Mouse (Mus musculus): Measurements from ENCODE around the gene Gins1. TPM values are rescaled to one million over a fixed set of nuclear protein-coding genes. Genes with fewer than 3 reads are reported as not detected.
A peak's percentile ranks its signal among the peaks of the same experiment; 100 is the strongest.
"Not testable (repeated sequence)": the region's sequence is repeated elsewhere in the genome, so short reads cannot be mapped to it uniquely, and the experiment has no call there.

Gins1 gene
- polyA plus RNA-seq, 1 experiment, result not detected

- TF ChIP-seq POLR2A (IDR thresholded peaks at IDR 0.05; ENCODE audit: insufficient read depth, low read depth, low read length) (no peak), CTCF (IDR thresholded peaks at IDR 0.05; ENCODE audit: insufficient read depth, low read depth, low read length) (no peak)
- peak overlapping the region; percentile 14; the same call in 1 of the 2 replicates for H3K4me3 ChIP-seq (ENCODE audit: insufficient read depth, low read depth, low read length)
- 0 out of 2 replicates have a peak, but pooled peaks cover 2% of the 10 kb centered on the region for H3K4me1 ChIP-seq (ENCODE audit: control insufficient read depth, insufficient read depth, low read length)
- H3K27ac ChIP-seq (ENCODE audit: insufficient read depth, low read depth, low read length), result 0 out of 2 replicates have a peak overlapping the region, but pooled peaks have one; percentile 26
- 36% methylated on average over 8 of the region's 8 CpGs for WGBS
These were observed 2.9 kb upstream of the Gins1 start for GRCm38 (mm10) chr2:150902347-150902746.

- TF ChIP-seq POLR2A (IDR thresholded peaks at IDR 0.05; ENCODE audit: insufficient read depth, low read depth, low read length), result peak; percentile 97
- no peak for TF ChIP-seq CTCF (IDR thresholded peaks at IDR 0.05; ENCODE audit: insufficient read depth, low read depth, low read length)
- Histone ChIP-seq H3K4me1 (ENCODE audit: control insufficient read depth, insufficient read depth, low read length) (0 out of 2 replicates have a peak, but pooled peaks cover 2% of the 10 kb centered on the region), H3K4me3 (ENCODE audit: insufficient read depth, low read depth, low read length) (peak within 1 kb of the TSS; percentile 92), H3K27ac (ENCODE audit: insufficient read depth, low read depth, low read length) (peak within 1 kb of the TSS; percentile 81)
- under 1% methylated on average over 72 of the region's 72 CpGs for whole genome bisulfite sequencing
These were observed 796 bp upstream of the Gins1 start, which contains the start of gene Abhd12 for GRCm38 (mm10) chr2:150904272-150904935. Abhd12 (minus strand) TSS chr2:150904741.

- not testable (repeated sequence) for H3K27ac ChIP-seq (ENCODE audit: insufficient read depth, low read depth, low read length)
- WGBS, result 45% methylated on average over 6 of the region's 6 CpGs
These were observed 3.7 kb downstream of the Gins1 start for GRCm38 (mm10) chr2:150908881-150909280.

GRCm38 (mm10) chr2:150909429-150910039, 4.3 kb downstream of the Gins1 start:
- H3K4me1 ChIP-seq (ENCODE audit: control insufficient read depth, insufficient read depth, low read length), result no peaks in the 10 kb centered on the region
- TF ChIP-seq CTCF (IDR thresholded peaks at IDR 0.05; ENCODE audit: insufficient read depth, low read depth, low read length), result no peak
- TF ChIP-seq POLR2A (IDR thresholded peaks at IDR 0.05; ENCODE audit: insufficient read depth, low read depth, low read length), result no peak
- H3K27ac ChIP-seq (ENCODE audit: insufficient read depth, low read depth, low read length), result no peak overlapping the region
- H3K4me3 ChIP-seq (ENCODE audit: insufficient read depth, low read depth, low read length), result peak overlapping the region; percentile 68
- WGBS, result under 1% methylated on average over 35 of the region's 35 CpGs

More at GRCm38 (mm10) chr2:150908881-150909280, 3.7 kb downstream of the Gins1 start:
- not testable (repeated sequence) for H3K4me1 ChIP-seq (ENCODE audit: control insufficient read depth, insufficient read depth, low read length); H3K4me3 ChIP-seq (ENCODE audit: insufficient read depth, low read depth, low read length)

- 25% methylated on average over 10 of the region's 10 CpGs for WGBS
- TF ChIP-seq POLR2A (IDR thresholded peaks at IDR 0.05; ENCODE audit: insufficient read depth, low read depth, low read length) (no peak), CTCF (IDR thresholded peaks at IDR 0.05; ENCODE audit: insufficient read depth, low read depth, low read length) (no peak)
- H3K4me3 ChIP-seq (ENCODE audit: insufficient read depth, low read depth, low read length), result no peak overlapping the region
These were observed 5.2 kb downstream of the Gins1 start for GRCm38 (mm10) chr2:150910295-150910881.

GRCm38 (mm10) chr2:150914781-150915515, 9.7 kb downstream of the Gins1 start:
- WGBS, result 79% methylated on average over 4 of the region's 4 CpGs
- H3K27ac ChIP-seq (ENCODE audit: insufficient read depth, low read depth, low read length), result no peak overlapping the region
- no peak overlapping the region for H3K4me3 ChIP-seq (ENCODE audit: insufficient read depth, low read depth, low read length)
- H3K4me1 ChIP-seq (ENCODE audit: control insufficient read depth, insufficient read depth, low read length), result no peaks in the 10 kb centered on the region
- TF ChIP-seq CTCF (IDR thresholded peaks at IDR 0.05; ENCODE audit: insufficient read depth, low read depth, low read length), result no peak
- TF ChIP-seq POLR2A (IDR thresholded peaks at IDR 0.05; ENCODE audit: insufficient read depth, low read depth, low read length), result no peak

More at GRCm38 (mm10) chr2:150910295-150910881, 5.2 kb downstream of the Gins1 start:
- Histone ChIP-seq H3K27ac (ENCODE audit: insufficient read depth, low read depth, low read length) (no peak overlapping the region), H3K4me1 (ENCODE audit: control insufficient read depth, insufficient read depth, low read length) (no peaks in the 10 kb centered on the region)

- no peaks in the 10 kb centered on the region for H3K4me1 ChIP-seq (ENCODE audit: control insufficient read depth, insufficient read depth, low read length)
- H3K4me3 ChIP-seq (ENCODE audit: insufficient read depth, low read depth, low read length), result no peak overlapping the region
- WGBS, result 86% methylated on average over 5 of the region's 5 CpGs
- TF ChIP-seq CTCF (IDR thresholded peaks at IDR 0.05; ENCODE audit: insufficient read depth, low read depth, low read length) (no peak), POLR2A (IDR thresholded peaks at IDR 0.05; ENCODE audit: insufficient read depth, low read depth, low read length) (no peak)
- H3K27ac ChIP-seq (ENCODE audit: insufficient read depth, low read depth, low read length), result no peak overlapping the region
These were observed 10.6 kb downstream of the Gins1 start for GRCm38 (mm10) chr2:150915786-150916185.

- Histone ChIP-seq H3K4me1 (ENCODE audit: control insufficient read depth, insufficient read depth, low read length) (no peaks in the 10 kb centered on the region), H3K4me3 (ENCODE audit: insufficient read depth, low read depth, low read length) (no peak overlapping the region), H3K27ac (ENCODE audit: insufficient read depth, low read depth, low read length) (no peak overlapping the region)
- no peak for TF ChIP-seq CTCF (IDR thresholded peaks at IDR 0.05; ENCODE audit: insufficient read depth, low read depth, low read length)
- no peak for TF ChIP-seq POLR2A (IDR thresholded peaks at IDR 0.05; ENCODE audit: insufficient read depth, low read depth, low read length)
- WGBS, result 93% methylated on average over 3 of the region's 3 CpGs
These were observed 13.5 kb downstream of the Gins1 start for GRCm38 (mm10) chr2:150918720-150919119.

All from olfactory bulb, adult 2 months (tissue).